Comparison of ENCODE assay signal across 26 mouse cellular contexts in the genomic region with DNA sequence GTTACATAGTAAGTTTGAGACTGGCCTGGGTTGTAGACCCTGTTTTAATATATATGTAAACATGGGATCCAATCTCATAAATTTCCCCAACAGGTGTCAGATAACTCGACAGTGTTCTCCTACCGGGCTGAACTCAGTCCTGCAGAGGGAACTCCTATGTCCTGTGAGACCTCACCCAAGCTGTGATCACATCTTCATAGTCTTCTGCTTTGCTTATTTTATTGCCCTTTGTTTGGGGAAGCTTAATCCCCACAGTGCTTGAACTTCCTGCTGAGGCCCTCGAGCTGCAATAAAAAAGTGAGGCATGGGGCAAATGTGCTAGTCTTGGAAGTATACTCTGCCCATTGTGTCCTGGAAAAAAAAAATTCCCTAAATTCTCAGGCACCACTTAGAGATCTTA. TPM values are rescaled to one million over a fixed set of nuclear protein-coding genes. Genes with fewer than 3 reads are reported as not detected.
A peak's percentile ranks its signal among the peaks of the same experiment; 100 is the strongest.
DNase-seq lines count a peak whose midpoint lies in the region; ATAC-seq and TF ChIP-seq lines count a peak whose summit lies in the region.
"Had no signal": no experiment of that assay in that cellular context is flagged by ENCODE, and none has a peak within 500 bp of the region (broad histone marks: within the 10 kb centered on the region; RNA-seq: fewer than 3 reads in every experiment).

No protein-coding gene starts in this region.

- no peak for TF ChIP-seq CTCF in small intestine, adult 2 months (IDR thresholded peaks at IDR 0.05; ENCODE audit: extremely low read depth, insufficient read length, insufficient replicate concordance, low read depth, low read length)

- intact Hi-C loops in gastrocnemius, postnatal 36 days (cut with DNase I): no loop called here

- H3K4me1 ChIP-seq in limb, embryonic 14.5 days (ENCODE audit: control insufficient read depth, insufficient read depth, low read length): no peaks in the 10 kb centered on the region
- no peaks in the 10 kb centered on the region for H3K4me1 ChIP-seq in limb, embryonic 10.5 days
- H3K4me1 ChIP-seq in intestine, embryonic 14.5 days (replicated peaks; ENCODE audit: control insufficient read depth, insufficient read depth, low read length): no peaks in the 10 kb centered on the region
- H3K4me1 ChIP-seq in intestine, embryonic 16.5 days (ENCODE audit: control insufficient read depth, insufficient read depth, low read length): 0 out of 2 replicates have a peak, but pooled peaks cover 2% of the 10 kb centered on the region
- H3K4me1 ChIP-seq in small intestine, adult 2 months (ENCODE audit: control insufficient read depth, insufficient read depth, insufficient read length, low read length): peaks cover 10% of the 10 kb centered on the region; the same call in 1 of the 2 replicates
- H3K4me1 ChIP-seq: embryonic facial prominence, embryonic 10.5 days; embryonic facial prominence, embryonic 12.5 days; forebrain, embryonic 10.5 days; forebrain, embryonic 12.5 days had no signal

- 23% methylated on average over 3 of the region's 3 CpGs for WGBS in limb, embryonic 14.5 days
- WGBS in limb, embryonic 10.5 days: 56% methylated on average over 3 of the region's 3 CpGs
- WGBS in intestine, embryonic 14.5 days: 15% methylated on average over 3 of the region's 3 CpGs
- WGBS in intestine, embryonic 16.5 days: 21% methylated on average over 3 of the region's 3 CpGs
- WGBS in small intestine, adult 2 months: 11% methylated on average over 3 of the region's 3 CpGs

- H3K27ac ChIP-seq in limb, embryonic 14.5 days (replicated peaks; ENCODE audit: low read depth, low read length): no peak overlapping the region
- no peak overlapping the region for H3K27ac ChIP-seq in limb, embryonic 10.5 days
- peak overlapping the region; percentile 30; the same call in 1 of the 2 replicates for H3K27ac ChIP-seq in intestine, embryonic 14.5 days (ENCODE audit: low read depth)
- no peak overlapping the region for H3K27ac ChIP-seq in intestine, embryonic 16.5 days (ENCODE audit: low read length)
- peak overlapping the region; percentile 49 for H3K27ac ChIP-seq in small intestine, adult 2 months (ENCODE audit: insufficient read depth, low read depth, low read length)
- H3K27ac ChIP-seq: embryonic facial prominence, embryonic 10.5 days; embryonic facial prominence, embryonic 12.5 days; forebrain, embryonic 10.5 days; forebrain, embryonic 12.5 days had no signal

- peak; percentile 37; the same call in 1 of the 2 replicates for ATAC-seq in limb, embryonic 14.5 days (ENCODE audit: low FRiP score, low read depth)
- peak; percentile 86 for ATAC-seq in intestine, embryonic 14.5 days (replicated peaks; ENCODE audit: low FRiP score, low TSS enrichment, low read depth)
- peak; percentile 91 for ATAC-seq in intestine, embryonic 16.5 days
- no peak for ATAC-seq in erythroblast, adult 5-6 weeks (replicated peaks; ENCODE audit: low FRiP score, poor library complexity, severe bottlenecking)
- ATAC-seq: forebrain, embryonic 14.5 days; forebrain, embryonic 16.5 days; Patski had no signal

- no peak overlapping the region for H3K4me3 ChIP-seq in limb, embryonic 14.5 days (replicated peaks; ENCODE audit: low read length)
- H3K4me3 ChIP-seq in limb, embryonic 10.5 days: no peak overlapping the region
- H3K4me3 ChIP-seq in intestine, embryonic 14.5 days (ENCODE audit: low read depth, low read length): no peak overlapping the region
- no peak overlapping the region for H3K4me3 ChIP-seq in intestine, embryonic 16.5 days (ENCODE audit: low read length)
- no peak overlapping the region for H3K4me3 ChIP-seq in small intestine, adult 2 months (ENCODE audit: low read depth, low read length)
- H3K4me3 ChIP-seq: embryonic facial prominence, embryonic 10.5 days; embryonic facial prominence, embryonic 12.5 days; erythroblast, embryonic 14.5 days; forebrain, embryonic 10.5 days; forebrain, embryonic 12.5 days had no signal

- no peaks in the 10 kb centered on the region for H3K9me3 ChIP-seq in limb, embryonic 14.5 days (ENCODE audit: control insufficient read depth, low read length)
- no peaks in the 10 kb centered on the region for H3K9me3 ChIP-seq in limb, embryonic 10.5 days (replicated peaks)
- H3K9me3 ChIP-seq in intestine, embryonic 14.5 days (ENCODE audit: control insufficient read depth, low read length): peaks cover 5% of the 10 kb centered on the region; the same call in 1 of the 2 replicates
- H3K9me3 ChIP-seq in intestine, embryonic 16.5 days (ENCODE audit: control insufficient read depth, low read length): no peaks in the 10 kb centered on the region; the same call in 1 of the 2 replicates
- H3K9me3 ChIP-seq: forebrain, embryonic 12.5 days had no signal

- H3K27me3 ChIP-seq in limb, embryonic 14.5 days (ENCODE audit: control insufficient read depth, insufficient read depth, low read length): no peaks in the 10 kb centered on the region
- no peaks in the 10 kb centered on the region for H3K27me3 ChIP-seq in limb, embryonic 10.5 days (ENCODE audit: low read depth, poor library complexity, severe bottlenecking)
- no peaks in the 10 kb centered on the region for H3K27me3 ChIP-seq in intestine, embryonic 14.5 days (replicated peaks; ENCODE audit: control insufficient read depth, insufficient read depth, low read length)
- H3K27me3 ChIP-seq in intestine, embryonic 16.5 days (replicated peaks; ENCODE audit: control insufficient read depth, insufficient read depth, low read length): no peaks in the 10 kb centered on the region
- no peaks in the 10 kb centered on the region for H3K27me3 ChIP-seq in small intestine, adult 2 months (ENCODE audit: control insufficient read depth, insufficient read depth, low read length)
- H3K27me3 ChIP-seq: embryonic facial prominence, embryonic 12.5 days; forebrain, embryonic 12.5 days; Patski had no signal

- no peak for TF ChIP-seq POLR2A in limb, embryonic 14.5 days (IDR thresholded peaks at IDR 0.05; ENCODE audit: borderline replicate concordance, extremely low read depth, insufficient read depth, insufficient read length)
- TF ChIP-seq POLR2A in small intestine, adult 2 months (IDR thresholded peaks at IDR 0.05; ENCODE audit: low read depth, low read length): no peak

- no peaks in the 10 kb centered on the region for H3K36me3 ChIP-seq in limb, embryonic 14.5 days (ENCODE audit: control insufficient read depth, insufficient read depth, low read length)
- H3K36me3 ChIP-seq in limb, embryonic 10.5 days: no peaks in the 10 kb centered on the region
- no peaks in the 10 kb centered on the region for H3K36me3 ChIP-seq in intestine, embryonic 14.5 days (ENCODE audit: control insufficient read depth, insufficient read depth, low read length)
- H3K36me3 ChIP-seq in intestine, embryonic 16.5 days (ENCODE audit: control insufficient read depth, insufficient read depth, low read length): no peaks in the 10 kb centered on the region
- no peaks in the 10 kb centered on the region for H3K36me3 ChIP-seq in small intestine, adult 2 months (ENCODE audit: control insufficient read depth, insufficient read depth, low read length)
- H3K36me3 ChIP-seq: embryonic facial prominence, embryonic 10.5 days; embryonic facial prominence, embryonic 12.5 days; forebrain, embryonic 10.5 days; forebrain, embryonic 12.5 days had no signal

- DNase-seq in limb, embryonic 14.5 days (ENCODE audit: low spot score): no peak
- DNase-seq in limb, embryonic 10.5 days (ENCODE audit: low spot score): no peak
- DNase-seq in intestine, embryonic 14.5 days (ENCODE audit: low spot score): no peak
- no peak for DNase-seq in ovary, postnatal 10 days (ENCODE audit: low spot score)
- DNase-seq in gastrocnemius, postnatal 36 days: no peak
- DNase-seq: adrenal gland, adult 8-10 months; adrenal gland, postnatal 14 days; adrenal gland, postnatal 36 days; cerebellum, adult 11-12 months; cerebellum, adult 2 months; cerebellum, adult 9-10 months; cerebellum, postnatal 10 days; cerebellum, postnatal 25 days had no signal

- H3K4me2 ChIP-seq in limb, embryonic 14.5 days (replicated peaks; ENCODE audit: low read depth, low read length, severe bottlenecking): no peak overlapping the region
- no peak overlapping the region for H3K4me2 ChIP-seq in intestine, embryonic 14.5 days (ENCODE audit: low read length)
- no peak overlapping the region for H3K4me2 ChIP-seq in intestine, embryonic 16.5 days (ENCODE audit: low read depth, low read length)
- H3K4me2 ChIP-seq: embryonic facial prominence, embryonic 12.5 days; forebrain, embryonic 12.5 days had no signal

- no peak overlapping the region for H3K9ac ChIP-seq in limb, embryonic 14.5 days (ENCODE audit: low read depth, low read length, severe bottlenecking)
- H3K9ac ChIP-seq in intestine, embryonic 14.5 days (ENCODE audit: low read length): no peak overlapping the region
- no peak overlapping the region for H3K9ac ChIP-seq in intestine, embryonic 16.5 days (ENCODE audit: low read depth, low read length)
- H3K9ac ChIP-seq: embryonic facial prominence, embryonic 12.5 days; forebrain, embryonic 12.5 days had no signal

RNA-seq across cellular contexts. Expression of a gene that starts 25.5 kb away (rescaled TPM):
- 92.5 and 128 TPM in 2 replicates for polyA plus RNA-seq in limb, embryonic 14.5 days (2012; rRNA removed)
- polyA plus RNA-seq in limb, embryonic 14.5 days (2014; fragmentation: Nextera tagmentation; extraction: Ambion mirVana): 153 and 154 TPM in 2 replicates
- 102 and 115 TPM in 2 replicates for polyA plus RNA-seq in limb, embryonic 10.5 days (2016; fragmentation: Nextera tagmentation; extraction: Ambion mirVana)
- 191 and 195 TPM in 2 replicates for polyA plus RNA-seq in intestine, embryonic 14.5 days (2014; fragmentation: Nextera tagmentation; extraction: Ambion mirVana)
- polyA plus RNA-seq in intestine, embryonic 16.5 days (2015; fragmentation: Nextera tagmentation; extraction: Ambion mirVana): 293 and 308 TPM in 2 replicates
- 565 and 678 TPM in 2 replicates for polyA plus RNA-seq in small intestine, adult 2 months (2012; rRNA removed)
- total RNA-seq in erythroblast, adult 5-6 weeks (2015; ENCODE audit: low replicate concordance): 26.7 and 34.9 TPM in 2 replicates
- 28.7 and 35.7 TPM in 2 replicates for total RNA-seq in erythroblast, adult 5-6 weeks (2017; ENCODE audit: low replicate concordance)
- 10 to 100 TPM; 53.7 to 59.3 TPM for total RNA-seq in gastrocnemius, postnatal 36 days (2021)

RNA-seq across cellular contexts. Expression of a gene that starts 46.8 kb away (rescaled TPM):
- 0.10 and 0.20 TPM in 2 replicates for polyA plus RNA-seq in limb, embryonic 14.5 days (2012; rRNA removed)
- polyA plus RNA-seq in limb, embryonic 14.5 days (2014; fragmentation: Nextera tagmentation; extraction: Ambion mirVana): not detected in 2 replicates
- polyA plus RNA-seq in limb, embryonic 10.5 days (2016; fragmentation: Nextera tagmentation; extraction: Ambion mirVana): not detected in 2 replicates
- not detected in 2 replicates for polyA plus RNA-seq in intestine, embryonic 14.5 days (2014; fragmentation: Nextera tagmentation; extraction: Ambion mirVana)
- not detected in 2 replicates for polyA plus RNA-seq in intestine, embryonic 16.5 days (2015; fragmentation: Nextera tagmentation; extraction: Ambion mirVana)
- polyA plus RNA-seq in small intestine, adult 2 months (2012; rRNA removed): not detected in 2 replicates
- total RNA-seq in erythroblast, adult 5-6 weeks (2015; ENCODE audit: low replicate concordance): not detected in 2 replicates
- total RNA-seq in erythroblast, adult 5-6 weeks (2017; ENCODE audit: low replicate concordance): not detected in 2 replicates
- not detected for total RNA-seq in gastrocnemius, postnatal 36 days (2021)
- total RNA-seq: adrenal gland, adult 8-10 months; adrenal gland, postnatal 14 days; adrenal gland, postnatal 36 days had no signal
- polyA plus RNA-seq: C2C12; embryonic facial prominence, embryonic 10.5 days; embryonic facial prominence, embryonic 12.5 days; embryonic facial prominence, embryonic 14.5 days; erythroblast, embryonic 14.5 days; forebrain, embryonic 10.5 days; forebrain, embryonic 12.5 days; forebrain, embryonic 14.5 days; forebrain, embryonic 16.5 days; Patski had no signal

Comparison
In these comparisons a context has a peak if more than half of its experiments do, and no peak if none do; other contexts are left out.
1. H3K27ac ChIP-seq: peak in intestine, embryonic 14.5 days (single experiment) and small intestine, adult 2 months (single experiment); none in limb, embryonic 14.5 days (single experiment), limb, embryonic 10.5 days (single experiment) and intestine, embryonic 16.5 days (single experiment).